Mouse (Mus musculus): ENCODE data around the gene Zeb2. TPM values are rescaled to one million over a fixed set of nuclear protein-coding genes. Genes with fewer than 3 reads are reported as not detected.

Zeb2 gene
- polyA plus RNA-seq, 2 experiments: 5.7 to 9.9 TPM

- WGBS (ENCODE audit: insufficient replicate concordance): 42% methylated on average over 4 of the region's 4 CpGs
- H3K9me3 ChIP-seq (ENCODE audit: control insufficient read depth, low read length): no peaks in the 10 kb centered on the region
- no peak overlapping the region for H3K9ac ChIP-seq (replicated peaks)
- H3K4me2 ChIP-seq (ENCODE audit: low read depth): no peak overlapping the region
- no peak overlapping the region for H3K27ac ChIP-seq
- no peak for TF ChIP-seq EP300 (IDR thresholded peaks at IDR 0.05; ENCODE audit: low read depth)
- no peak for TF ChIP-seq CTCF (IDR thresholded peaks at IDR 0.05; ENCODE audit: low read depth)
- ATAC-seq (ENCODE audit: insufficient read depth) (no peak), DNase-seq (ENCODE audit: low read depth in 3 of 3, low spot score in 3 of 3) (no peak)
- H3K4me1 ChIP-seq (replicated peaks; ENCODE audit: control insufficient read depth in 2 of 2, insufficient read depth in 2 of 2, low read length in 1 of 2): peaks cover 28 to 46% of the 10 kb centered on the region in 2 experiments
- no peaks in the 10 kb centered on the region for H3K27me3 ChIP-seq (ENCODE audit: control insufficient read depth, insufficient read depth, low read length)
- no peak overlapping the region for H3K4me3 ChIP-seq (ENCODE audit: insufficient read depth in 1 of 2, low read depth in 2 of 2, low read length in 2 of 2)
- no peaks in the 10 kb centered on the region; the same call in 1 of the 2 replicates for H3K36me3 ChIP-seq (replicated peaks; ENCODE audit: control insufficient read depth, insufficient read depth, low read depth)
Measured at GRCm38 (mm10) chr2:45049923-45050322, 67.3 kb downstream of the Zeb2 start.

GRCm38 (mm10) chr2:45049279-45049678, 67.9 kb downstream of the Zeb2 start:
- peaks cover 27 to 46% of the 10 kb centered on the region in 2 experiments for H3K4me1 ChIP-seq (replicated peaks; ENCODE audit: control insufficient read depth in 2 of 2, insufficient read depth in 2 of 2, low read length in 1 of 2)
- no peak for DNase-seq (ENCODE audit: low read depth in 3 of 3, low spot score in 3 of 3)
- H3K27ac ChIP-seq: no peak overlapping the region

GRCm38 (mm10) chr2:45040706-45041312, 76.4 kb downstream of the Zeb2 start:
- Histone ChIP-seq H3K27ac (peak overlapping the region; percentile 50), H3K27me3 (ENCODE audit: control insufficient read depth, insufficient read depth, low read length) (no peaks in the 10 kb centered on the region), H3K36me3 (replicated peaks; ENCODE audit: control insufficient read depth, insufficient read depth, low read depth) (no peaks in the 10 kb centered on the region), H3K4me3 (ENCODE audit: insufficient read depth in 1 of 2, low read depth in 2 of 2, low read length in 2 of 2) (no peak overlapping the region), H3K9me3 (ENCODE audit: control insufficient read depth, low read length) (no peaks in the 10 kb centered on the region), H3K4me1 (replicated peaks; ENCODE audit: control insufficient read depth in 2 of 2, insufficient read depth in 2 of 2, low read length in 1 of 2) (peaks cover 52 to 72% of the 10 kb centered on the region in 2 experiments), H3K4me2 (ENCODE audit: low read depth) (peak overlapping the region; percentile 34), H3K9ac (replicated peaks) (peak overlapping the region; percentile 43)
- TF ChIP-seq EP300 (IDR thresholded peaks at IDR 0.05; ENCODE audit: low read depth): peak; percentile 95
- no peak for TF ChIP-seq CTCF (IDR thresholded peaks at IDR 0.05; ENCODE audit: low read depth)
- peak; percentile 86 for ATAC-seq (ENCODE audit: insufficient read depth)
- peak; percentile 75 to 84 (median 77) for DNase-seq (ENCODE audit: low read depth in 3 of 3, low spot score in 3 of 3)
- 25% methylated on average over 13 of the region's 13 CpGs for WGBS (ENCODE audit: insufficient replicate concordance)

More at GRCm38 (mm10) chr2:45049279-45049678, 67.9 kb downstream of the Zeb2 start:
- Histone ChIP-seq H3K27me3 (ENCODE audit: control insufficient read depth, insufficient read depth, low read length) (no peaks in the 10 kb centered on the region), H3K9me3 (ENCODE audit: control insufficient read depth, low read length) (no peaks in the 10 kb centered on the region), H3K4me3 (ENCODE audit: insufficient read depth in 1 of 2, low read depth in 2 of 2, low read length in 2 of 2) (no peak overlapping the region), H3K9ac (replicated peaks) (no peak overlapping the region), H3K36me3 (replicated peaks; ENCODE audit: control insufficient read depth, insufficient read depth, low read depth) (no peaks in the 10 kb centered on the region; the same call in 1 of the 2 replicates), H3K4me2 (ENCODE audit: low read depth) (no peak overlapping the region)
- TF ChIP-seq CTCF (IDR thresholded peaks at IDR 0.05; ENCODE audit: low read depth) (no peak), EP300 (IDR thresholded peaks at IDR 0.05; ENCODE audit: low read depth) (no peak)
- ATAC-seq (ENCODE audit: insufficient read depth): peak; percentile 40; the same call in 1 of the 2 replicates
- WGBS (ENCODE audit: insufficient replicate concordance): 24% methylated on average over 2 of the region's 2 CpGs

- no peaks in the 10 kb centered on the region for H3K36me3 ChIP-seq (replicated peaks; ENCODE audit: control insufficient read depth, insufficient read depth, low read depth)
- peak overlapping the region; percentile 44 for H3K27ac ChIP-seq
- no peak overlapping the region for H3K9ac ChIP-seq (replicated peaks)
Measured at GRCm38 (mm10) chr2:45039503-45039902, 77.7 kb downstream of the Zeb2 start.

GRCm38 (mm10) chr2:45028091-45028638, 89.0 kb downstream of the Zeb2 start:
- Histone ChIP-seq H3K4me1 (replicated peaks; ENCODE audit: control insufficient read depth in 2 of 2, insufficient read depth in 2 of 2, low read length in 1 of 2) (peaks cover 0 to 4% of the 10 kb centered on the region in 2 experiments; a peak in 1 of 4 replicates), H3K9ac (replicated peaks) (no peak overlapping the region), H3K9me3 (ENCODE audit: control insufficient read depth, low read length) (no peaks in the 10 kb centered on the region), H3K36me3 (replicated peaks; ENCODE audit: control insufficient read depth, insufficient read depth, low read depth) (no peaks in the 10 kb centered on the region), H3K4me2 (ENCODE audit: low read depth) (no peak overlapping the region), H3K27me3 (ENCODE audit: control insufficient read depth, insufficient read depth, low read length) (no peaks in the 10 kb centered on the region), H3K4me3 (ENCODE audit: insufficient read depth in 1 of 2, low read depth in 2 of 2, low read length in 2 of 2) (no peak overlapping the region), H3K27ac (no peak overlapping the region)
- TF ChIP-seq CTCF (IDR thresholded peaks at IDR 0.05; ENCODE audit: low read depth): no peak
- no peak for TF ChIP-seq EP300 (IDR thresholded peaks at IDR 0.05; ENCODE audit: low read depth)
- 80% methylated on average over 7 of the region's 7 CpGs for WGBS (ENCODE audit: insufficient replicate concordance)
- DNase-seq (ENCODE audit: low read depth in 3 of 3, low spot score in 3 of 3) (no peak), ATAC-seq (ENCODE audit: insufficient read depth) (no peak)

More at GRCm38 (mm10) chr2:45039503-45039902, 77.7 kb downstream of the Zeb2 start:
- H3K9me3 ChIP-seq (ENCODE audit: control insufficient read depth, low read length): no peaks in the 10 kb centered on the region
- DNase-seq (ENCODE audit: low read depth in 3 of 3, low spot score in 3 of 3): no peak
- no peaks in the 10 kb centered on the region for H3K27me3 ChIP-seq (ENCODE audit: control insufficient read depth, insufficient read depth, low read length)
- TF ChIP-seq EP300 (IDR thresholded peaks at IDR 0.05; ENCODE audit: low read depth) (0 out of 2 replicates have a peak, but pooled peaks have one; percentile 5), CTCF (IDR thresholded peaks at IDR 0.05; ENCODE audit: low read depth) (no peak)
- H3K4me1 ChIP-seq (replicated peaks; ENCODE audit: control insufficient read depth in 2 of 2, insufficient read depth in 2 of 2, low read length in 1 of 2): peaks cover 58 to 71% of the 10 kb centered on the region in 2 experiments
- no peak overlapping the region for H3K4me2 ChIP-seq (ENCODE audit: low read depth)
- ATAC-seq (ENCODE audit: insufficient read depth): no peak
- no peak overlapping the region for H3K4me3 ChIP-seq (ENCODE audit: insufficient read depth in 1 of 2, low read depth in 2 of 2, low read length in 2 of 2)
